Mouse (Mus musculus) myocyte (in vitro differentiated cells): ENCODE data around the gene Atp1a4.

Source experiments
- CEBPB ChIP-seq: IDR thresholded peaks from 2 replicates; pipeline ENCODE4 v1.6.1; 2011; ENCODE audit warnings: mild to moderate bottlenecking, moderate library complexity; ENCODE audit not compliant: poor library complexity, insufficient read depth, severe bottlenecking
- E2F4 ChIP-seq: IDR thresholded peaks from one replicate; pipeline ENCODE4 v1.6.1; 2011; ENCODE audit warnings: mild to moderate bottlenecking, control low read depth, moderate library complexity; ENCODE audit not compliant: insufficient read depth
- MAX ChIP-seq: IDR thresholded peaks from one replicate; pipeline ENCODE4 v1.6.1; 2011; ENCODE audit warnings: low read depth, mild to moderate bottlenecking, control low read depth
- MYOG ChIP-seq, 3 experiments: IDR thresholded peaks; one replicate each; pipeline ENCODE4 v1.6.1; 2011; ENCODE audit warnings: control low read depth in 2 of 3, low read depth in 2 of 3, mild to moderate bottlenecking in 2 of 3; ENCODE audit not compliant: insufficient read length in 2 of 3, control insufficient read depth in 1 of 3, insufficient read depth in 1 of 3
- POLR2A ChIP-seq: IDR thresholded peaks from one replicate; pipeline ENCODE4 v1.6.1; 2011; ENCODE audit warnings: low read depth, mild to moderate bottlenecking, control low read depth, moderate library complexity; ENCODE audit not compliant: insufficient read length
- POLR2AphosphoS2 ChIP-seq: IDR thresholded peaks from one replicate; pipeline ENCODE4 v1.6.1; 2011; ENCODE audit warnings: low read depth, control low read depth; ENCODE audit not compliant: insufficient read length
- REST ChIP-seq: IDR thresholded peaks from one replicate; pipeline ENCODE4 v1.6.1; 2011; ENCODE audit warnings: mild to moderate bottlenecking, control low read depth, moderate library complexity; ENCODE audit not compliant: insufficient read depth, insufficient read length
- SRF ChIP-seq: IDR thresholded peaks from one replicate; pipeline ENCODE4 v1.6.1; 2011; ENCODE audit warnings: low read depth; ENCODE audit not compliant: control insufficient read depth, insufficient read length
- TCF12 ChIP-seq: IDR thresholded peaks from one replicate; pipeline ENCODE4 v1.6.1; 2011; ENCODE audit warnings: mild to moderate bottlenecking, control low read depth; ENCODE audit not compliant: poor library complexity, insufficient read depth, severe bottlenecking
- TCF3 ChIP-seq: IDR thresholded peaks from one replicate; pipeline ENCODE4 v1.6.1; 2011; ENCODE audit warnings: low read depth, control low read depth; ENCODE audit not compliant: insufficient read length
- USF1 ChIP-seq: IDR thresholded peaks from one replicate; pipeline ENCODE4 v1.6.1; 2011; ENCODE audit warnings: low read depth, mild to moderate bottlenecking, control low read depth, moderate library complexity

DNA sequence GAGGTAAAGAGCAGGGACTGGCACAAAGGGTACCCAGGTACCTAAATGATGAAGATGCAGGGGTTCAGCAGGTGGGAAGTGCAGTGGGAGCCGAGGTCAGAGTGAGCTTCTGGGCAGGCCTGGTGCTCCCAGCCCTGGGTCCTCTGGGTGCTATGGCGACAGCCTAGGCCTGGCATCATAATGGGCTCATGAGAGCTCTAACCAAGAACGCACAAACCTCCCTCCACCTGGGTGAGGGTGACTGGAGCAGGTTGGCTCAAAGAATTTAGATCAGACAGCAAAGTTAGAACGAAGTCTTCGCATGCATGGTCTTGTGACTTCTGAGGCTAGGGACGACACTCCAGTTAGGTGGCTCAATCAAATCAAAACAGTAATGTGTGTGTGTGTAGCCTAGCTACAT lies at the start of gene Atp1a4:
- TF ChIP-seq POLR2A (no peak), MAX (no peak), E2F4 (no peak), TCF3 (no peak), CEBPB (no peak), USF1 (no peak), REST (no peak), TCF12 (no peak), POLR2AphosphoS2 (no peak), SRF (no peak), MYOG (IDR thresholded peaks at IDR 0.05; ENCODE audit: control insufficient read depth in 1 of 3, insufficient read depth in 1 of 3, insufficient read length in 2 of 3, low read depth in 2 of 3) (no peak)
